Mouse (Mus musculus): Measurements from ENCODE around the gene Rnf169.

DNA sequence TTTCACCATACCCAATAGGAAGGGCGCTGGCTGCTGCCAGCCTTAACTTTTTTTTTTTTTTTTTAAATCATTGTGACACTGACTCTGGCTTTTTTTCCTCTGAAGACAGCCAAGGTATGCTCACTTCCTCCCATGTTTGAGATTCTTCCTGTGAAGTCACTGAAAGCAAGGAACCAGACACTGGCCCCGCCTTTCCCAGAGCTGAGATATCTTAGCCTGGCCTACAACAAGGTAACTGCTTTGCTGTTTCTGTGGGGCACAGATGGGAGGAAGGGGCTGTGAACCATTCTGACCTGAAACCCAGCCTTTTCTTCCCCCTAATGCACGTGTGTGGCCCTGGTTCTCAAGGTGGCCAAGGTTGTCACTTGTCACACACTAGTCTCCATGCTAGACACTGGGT lies 73.9 kb downstream of the Rnf169 start:
- TF ChIP-seq POLR2A (IDR thresholded peaks at IDR 0.05; ENCODE audit: insufficient read depth, low read depth, low read length) (no peak), CTCF (IDR thresholded peaks at IDR 0.05) (no peak), EP300 (IDR thresholded peaks at IDR 0.05; ENCODE audit: insufficient read depth, low read depth, low read length) (no peak)

Measured in heart, adult 2 months (tissue).